Mouse (Mus musculus) urinary bladder, adult 2 months (tissue): ENCODE data around the gene Src. TPM values are rescaled to one million over a fixed set of nuclear protein-coding genes. Genes with fewer than 3 reads are reported as not detected.
A peak's percentile ranks its signal among the peaks of the same experiment; 100 is the strongest.

Experiments
- DNase-seq: peaks from one replicate; pipeline ENCODE4 v3.0.0; 2022; ENCODE audit warnings: low spot score
- polyA plus RNA-seq: library from polyadenylated mRNA; depleted of rRNA; stranded (reverse); fragments of >200 nt; gene quantifications from 2 replicates; pipeline ENCODE4 v1.2.3, GENCODE M21; 2012

Gene Src
- polyA plus RNA-seq, 1 experiment = 63.4 TPM

- DNase-seq = no peak
Measured at GRCm38 (mm10) chr2:157412497-157412896, 5.7 kb upstream of the Src start.

- no peak for DNase-seq
Measured at GRCm38 (mm10) chr2:157417229-157417628, 1.0 kb upstream of the Src start.

GRCm38 (mm10) chr2:157418609-157419071 is 396 bp downstream of the Src start:
- DNase-seq = no peak

- no peak for DNase-seq
Measured at GRCm38 (mm10) chr2:157419506-157419905, 1.3 kb downstream of the Src start.

- DNase-seq = no peak
Measured at GRCm38 (mm10) chr2:157420404-157420803, 2.2 kb downstream of the Src start.

- DNase-seq = no peak
Measured at GRCm38 (mm10) chr2:157422062-157422655, 3.9 kb downstream of the Src start.

- DNase-seq = peak; percentile 72
Measured at GRCm38 (mm10) chr2:157422854-157423705, 4.8 kb downstream of the Src start.

- no peak for DNase-seq
Measured at GRCm38 (mm10) chr2:157423706-157424125, 5.5 kb downstream of the Src start.

GRCm38 (mm10) chr2:157424126-157424903 is 6.1 kb downstream of the Src start:
- peak; percentile 70 for DNase-seq

GRCm38 (mm10) chr2:157424904-157425642 is 6.8 kb downstream of the Src start:
- DNase-seq = no peak

GRCm38 (mm10) chr2:157425643-157425988 is 7.4 kb downstream of the Src start:
- no peak for DNase-seq

GRCm38 (mm10) chr2:157426171-157426570 is 7.9 kb downstream of the Src start:
- DNase-seq = no peak

- no peak for DNase-seq
Measured at GRCm38 (mm10) chr2:157427164-157427563, 8.9 kb downstream of the Src start.

GRCm38 (mm10) chr2:157428351-157429139 is 10.3 kb downstream of the Src start:
- no peak for DNase-seq

- DNase-seq = peak; percentile 21
Measured at GRCm38 (mm10) chr2:157429735-157430134, 11.5 kb downstream of the Src start.

- DNase-seq = no peak
Measured at GRCm38 (mm10) chr2:157430667-157431429, 12.6 kb downstream of the Src start.

GRCm38 (mm10) chr2:157431912-157432311 is 13.7 kb downstream of the Src start:
- DNase-seq = no peak

- no peak for DNase-seq
Measured at GRCm38 (mm10) chr2:157432476-157432875, 14.2 kb downstream of the Src start.

- DNase-seq = no peak
Measured at GRCm38 (mm10) chr2:157434041-157434440, 15.8 kb downstream of the Src start.

- DNase-seq = peak; percentile 84
Measured at GRCm38 (mm10) chr2:157434497-157434896, 16.3 kb downstream of the Src start.
